Mouse (Mus musculus) brain, embryonic 14.5 days (tissue): Measurements from ENCODE around the gene Unc5c.
A peak's percentile ranks its signal among the peaks of the same experiment; 100 is the strongest.

Experiments
- CTCF ChIP-seq: fragments of 200-500 bp; IDR thresholded peaks from 2 replicates; pipeline ENCODE4 v1.5.1; 2012; ENCODE audit warnings: inconsistent platforms, mild to moderate bottlenecking, moderate library complexity, borderline replicate concordance; ENCODE audit not compliant: insufficient read depth, insufficient read length; ENCODE audit errors: extremely low read depth
- POLR2A ChIP-seq: fragments of 200-500 bp; IDR thresholded peaks from 2 replicates; pipeline ENCODE4 v1.6.1; 2012; ENCODE audit warnings: mild to moderate bottlenecking, inconsistent platforms, borderline replicate concordance; ENCODE audit not compliant: poor library complexity, insufficient read depth, insufficient read length, severe bottlenecking; ENCODE audit errors: extremely low read depth

- TF ChIP-seq CTCF = peak; percentile 24; the same call in 1 of the 2 replicates
- TF ChIP-seq POLR2A = no peak
Measured at GRCm38 (mm10) chr3:141819331-141819941, 354.4 kb downstream of the Unc5c start.
